Mouse (Mus musculus): ENCODE measurements around the gene 2610042L04Rik. TPM values are rescaled to one million over a fixed set of nuclear protein-coding genes. Genes with fewer than 3 reads are reported as not detected.

The 2610042L04Rik gene
- total RNA-seq (2023) = not detected in 2 replicates

DNA sequence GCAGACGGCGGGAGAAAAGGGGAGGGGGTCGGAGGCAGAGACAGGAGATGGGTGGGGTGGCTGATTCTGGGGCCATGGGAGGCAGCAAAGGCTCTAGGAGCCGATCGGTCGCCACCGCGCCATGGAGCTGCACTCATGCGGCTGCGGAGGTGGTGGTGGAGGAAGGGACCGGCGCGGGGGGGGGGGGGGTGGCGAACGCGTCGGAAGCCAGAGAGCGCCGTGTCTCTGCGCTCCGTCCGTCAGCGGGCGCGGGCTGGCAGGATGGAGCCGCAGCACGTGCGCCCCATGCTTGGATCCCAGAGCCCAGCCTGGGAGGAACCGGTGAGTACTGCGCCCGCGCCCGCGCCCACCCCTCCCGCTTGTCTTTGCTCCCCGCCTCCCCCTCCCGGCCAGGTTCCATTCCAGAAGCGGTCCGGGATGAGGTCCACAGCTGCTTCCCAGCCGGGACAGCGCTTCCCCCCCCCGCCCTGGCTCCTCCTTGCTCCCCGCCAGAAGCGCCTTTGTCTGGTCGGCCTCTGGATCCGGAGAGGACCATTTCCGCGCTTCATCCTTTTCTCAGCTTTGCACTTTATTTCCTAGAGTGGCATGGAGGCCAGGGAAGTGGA lies at the start of gene 2610042L04Rik:
2610042L04Rik (plus strand) TSS at position 288 of the 605 bp plus-strand sequence.

GRCm38 (mm10) chr14:4316983-4317382 lies 17.6 kb upstream of the 2610042L04Rik start, which contains the start of gene Gm3149:
TSS of gene Gm3149 (plus strand) at chr14:4317283.

GRCm38 (mm10) chr14:4397226-4397625 lies 62.7 kb downstream of the 2610042L04Rik start, which contains the start of gene Gm3159:
TSS of gene Gm3159 (plus strand) at chr14:4397526.

Other genes with a start within 250 kb of the 2610042L04Rik start
- gene Gm8108, start 224.2 kb upstream of the 2610042L04Rik start, total RNA-seq (2023) = not detected in 2 replicates
- gene Gm3127, start 169.7 kb upstream of the 2610042L04Rik start, total RNA-seq (2023) = not detected in 2 replicates
- not detected in 2 replicates for gene Gm2974, start 152.2 kb upstream of the 2610042L04Rik start, total RNA-seq (2023)
- not detected in 2 replicates for gene Gm3138, start 85.1 kb upstream of the 2610042L04Rik start, total RNA-seq (2023)
- not detected in 2 replicates for gene Gm3149, start 17.5 kb upstream of the 2610042L04Rik start, total RNA-seq (2023)
- not detected in 2 replicates for gene Gm3159, start 62.8 kb downstream of the 2610042L04Rik start, total RNA-seq (2023)
- gene Gm3164, start 80.7 kb downstream of the 2610042L04Rik start, total RNA-seq (2023) = not detected in 2 replicates
- gene Gm3173, start 96.2 kb downstream of the 2610042L04Rik start, total RNA-seq (2023) = not detected in 2 replicates
- not detected in 2 replicates for gene Gm3182, start 147.0 kb downstream of the 2610042L04Rik start, total RNA-seq (2023)
- not detected in 2 replicates for gene Gm3047, start 220.6 kb downstream of the 2610042L04Rik start, total RNA-seq (2023)